Mouse (Mus musculus) cerebellum, postnatal 36 days (tissue): ENCODE data around the gene Psma6.

Experiments used
- DNase-seq, 2 experiments: peaks; one replicate each; pipeline ENCODE4 v3.0.0; 2021 to 2022; ENCODE audit warnings: mixed read lengths in 2 of 2

Gene Psma6

GRCm38 (mm10) chr12:55465401-55465983, 81.5 kb downstream of the Psma6 start:
- DNase-seq, result peak; percentile 68 to 71

GRCm38 (mm10) chr12:55466088-55466701, 82.2 kb downstream of the Psma6 start:
- DNase-seq, result peak in 1 of 2 experiments; percentile 33

- DNase-seq, result no peak
These were observed 82.8 kb downstream of the Psma6 start for GRCm38 (mm10) chr12:55466816-55467215.

- no peak for DNase-seq
These were observed 83.5 kb downstream of the Psma6 start for GRCm38 (mm10) chr12:55467331-55468180.
